Mouse (Mus musculus) hematopoietic stem cell, adult 5-6 weeks (primary cell): ENCODE measurements at regions not wholly inside any gene's neighbourhood (a gene's known extent, or its start where the extent isn't known, plus 50 kb on each side); places are given as distances from the start of the nearest gene placed in this dataset.

Experiments
- ATAC-seq, 2 experiments: fragments of 125-278 bp in 1 of 2; replicated peaks in 1 of 2; 2 replicates each; pipeline ENCODE4 v1.8.0; 2016 to 2017; ENCODE audit warnings: inconsistent platforms in 2 of 2, mild to moderate bottlenecking in 2 of 2, moderate number of reproducible peaks in 2 of 2, low read depth in 1 of 2, moderate TSS enrichment in 1 of 2; ENCODE audit not compliant: low FRiP score in 2 of 2, poor library complexity in 2 of 2, severe bottlenecking in 2 of 2, insufficient read depth in 1 of 2, low TSS enrichment in 1 of 2

DNA sequence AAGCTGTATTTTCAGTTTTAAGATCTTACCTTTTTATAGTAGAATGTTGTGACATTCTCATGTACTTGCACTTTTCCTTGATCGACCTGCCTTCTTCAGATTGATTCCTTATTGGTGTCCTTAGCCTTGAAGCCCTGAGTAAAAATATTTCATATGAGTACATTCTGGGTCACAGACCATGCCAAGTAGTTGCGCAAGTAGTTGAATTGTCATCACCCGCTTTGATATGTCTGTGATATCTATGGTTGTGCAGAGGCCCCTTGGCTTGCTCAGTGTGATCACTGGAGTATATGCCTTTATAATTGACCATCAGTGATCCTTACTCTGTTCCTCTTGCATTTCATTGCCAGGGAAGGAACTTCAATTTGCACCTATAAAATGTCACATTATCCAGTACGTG lies 131.1 kb upstream of the Reg3g start:
- ATAC-seq = no peak

DNA sequence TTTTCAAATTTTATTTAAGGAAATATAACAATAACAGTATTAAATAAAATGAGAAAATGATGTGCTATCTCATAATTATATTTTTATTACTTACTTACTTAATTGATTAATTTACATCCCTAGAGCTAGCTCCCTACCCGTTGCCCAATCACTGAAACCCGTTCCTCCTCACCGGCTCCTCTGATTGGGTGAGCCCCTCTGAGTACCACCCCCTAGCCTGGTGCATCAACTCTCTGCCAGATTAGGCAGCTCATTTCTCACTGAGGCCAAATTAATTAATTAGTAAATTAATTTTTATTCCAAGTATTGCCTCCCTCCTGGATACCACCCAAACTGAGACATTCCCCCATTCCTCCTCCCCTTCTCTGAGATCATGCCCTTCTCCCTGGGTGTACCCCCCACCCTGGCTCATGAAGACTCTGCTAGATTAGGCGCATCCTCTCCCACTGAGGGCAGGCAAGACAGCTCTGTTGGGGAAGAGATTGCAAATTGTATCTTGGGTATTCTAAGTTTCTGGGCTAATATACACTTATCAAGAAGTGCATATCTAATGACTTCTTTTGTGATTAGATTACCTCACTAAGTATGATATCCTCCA lies 101.4 kb upstream of the Reg3g start:
- no peak for ATAC-seq

DNA sequence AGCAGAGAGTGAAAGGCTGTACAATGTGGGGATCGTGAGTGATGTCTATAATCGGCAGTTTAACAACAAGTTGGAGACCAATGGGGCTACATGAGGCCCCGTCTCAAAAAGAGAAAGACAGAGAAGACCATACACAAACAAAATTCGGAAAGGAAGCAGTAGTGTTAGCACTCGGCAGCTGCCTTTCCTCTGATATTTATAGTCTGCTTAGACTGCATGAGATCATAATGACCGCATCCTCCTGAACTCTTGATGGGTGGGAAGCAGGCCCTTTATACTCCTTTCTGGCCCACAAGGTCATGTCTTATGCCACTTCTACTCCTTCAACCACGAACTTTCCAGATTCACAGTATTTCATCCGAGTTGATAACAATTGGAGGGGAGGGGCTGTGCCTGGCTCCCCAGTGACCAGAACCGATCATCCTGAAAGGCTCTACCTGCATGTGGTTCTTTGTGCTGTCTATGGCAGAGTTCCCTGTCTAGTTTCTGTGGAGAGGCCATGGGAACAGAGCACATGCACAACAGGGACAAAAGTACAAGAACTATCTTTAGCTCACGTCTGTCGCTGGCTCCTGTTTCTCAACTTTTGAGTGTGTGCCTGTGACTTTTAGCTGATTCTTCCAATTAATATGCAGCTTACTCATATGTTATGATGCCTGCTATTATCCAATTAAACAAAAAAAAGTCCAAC lies 84.5 kb upstream of the Reg3g start:
- no peak for ATAC-seq

DNA sequence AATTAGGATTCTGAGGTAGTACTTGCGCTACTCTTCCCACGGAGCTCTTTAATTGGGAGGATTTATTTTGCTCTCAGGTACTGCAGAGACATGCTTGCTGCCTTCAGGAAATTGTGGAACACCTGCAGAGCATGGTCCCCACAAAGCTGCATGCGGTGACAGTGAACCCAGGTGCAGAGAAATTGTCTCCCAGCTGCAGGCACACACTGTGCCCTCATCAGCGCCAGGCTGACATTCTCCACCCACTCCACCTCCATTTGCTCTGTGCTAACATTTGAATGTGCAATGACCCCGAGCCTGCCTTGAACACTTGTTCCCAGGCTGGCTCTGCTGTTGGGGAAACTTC lies 83.7 kb upstream of the Reg3g start:
- no peak for ATAC-seq

DNA sequence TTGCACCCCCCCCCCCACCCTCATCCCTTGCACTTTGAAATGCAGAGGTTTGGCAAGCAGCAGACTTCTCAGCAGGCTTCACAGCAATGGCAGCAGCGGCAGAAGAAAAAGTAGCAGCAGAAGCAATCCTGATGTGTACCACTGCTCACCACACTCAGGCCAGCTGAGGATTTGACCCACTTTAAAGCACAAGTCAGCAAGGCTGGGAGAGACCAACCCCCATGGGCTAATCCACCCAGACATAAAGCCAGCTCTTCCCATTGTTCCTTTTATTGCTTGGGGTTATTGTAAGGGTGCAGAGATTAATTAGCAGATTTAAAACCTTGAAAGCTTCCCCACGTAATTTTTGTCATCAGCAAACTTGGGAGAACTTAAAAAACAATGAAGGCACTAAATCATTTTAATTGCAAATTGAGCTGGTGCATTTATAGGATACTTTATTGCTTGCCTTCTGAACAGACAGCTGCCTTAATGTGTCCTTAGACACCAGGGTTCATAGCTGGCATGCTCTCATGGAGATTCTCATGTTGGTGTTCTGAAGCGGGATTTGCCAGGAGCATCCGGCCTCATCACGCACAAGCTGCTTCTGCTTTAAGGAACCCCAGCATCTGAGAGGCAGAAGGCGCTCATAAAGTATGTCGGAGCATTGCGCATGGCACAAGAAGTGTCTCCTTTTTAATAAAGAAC lies 83.1 kb upstream of the Reg3g start:
- no peak for ATAC-seq

DNA sequence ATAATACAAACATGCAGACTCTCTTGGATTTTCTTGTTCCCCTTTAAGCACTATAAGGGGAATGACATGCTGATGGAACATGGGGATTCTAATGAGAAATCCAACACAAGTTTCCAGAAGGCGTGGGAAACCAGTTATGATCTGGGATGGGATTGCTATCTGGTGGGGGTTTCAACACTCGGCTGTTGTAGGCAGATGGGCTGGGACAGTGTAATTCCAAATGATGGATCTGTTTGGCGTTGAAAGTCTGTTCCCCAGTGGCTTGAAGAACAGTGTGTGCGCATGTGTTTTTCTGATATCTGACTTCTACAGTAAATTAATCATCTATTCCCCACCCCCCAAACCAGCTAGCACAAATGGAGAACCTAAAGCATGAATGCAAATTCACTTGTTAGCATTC lies 79.8 kb upstream of the Reg3g start:
- ATAC-seq = no peak

DNA sequence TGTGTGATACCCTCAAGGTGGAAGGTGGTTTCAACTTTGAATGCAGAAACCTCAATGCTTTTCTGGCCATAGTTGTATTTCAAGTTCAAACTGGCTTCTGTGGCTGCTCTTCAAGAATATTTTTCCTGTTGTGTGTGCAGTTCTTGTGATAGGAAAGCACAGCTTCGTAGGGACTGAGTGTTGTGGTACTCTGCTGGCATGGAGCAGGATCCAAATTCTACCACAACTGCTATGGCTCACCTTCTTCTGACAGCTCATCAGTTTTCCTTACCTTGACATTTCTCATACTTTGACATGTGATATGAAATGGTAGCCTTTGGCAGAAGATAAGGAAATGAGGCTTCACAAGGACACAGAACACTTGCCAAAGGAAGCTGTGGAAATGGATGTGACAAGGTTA lies 79.0 kb upstream of the Reg3g start:
- ATAC-seq = no peak

DNA sequence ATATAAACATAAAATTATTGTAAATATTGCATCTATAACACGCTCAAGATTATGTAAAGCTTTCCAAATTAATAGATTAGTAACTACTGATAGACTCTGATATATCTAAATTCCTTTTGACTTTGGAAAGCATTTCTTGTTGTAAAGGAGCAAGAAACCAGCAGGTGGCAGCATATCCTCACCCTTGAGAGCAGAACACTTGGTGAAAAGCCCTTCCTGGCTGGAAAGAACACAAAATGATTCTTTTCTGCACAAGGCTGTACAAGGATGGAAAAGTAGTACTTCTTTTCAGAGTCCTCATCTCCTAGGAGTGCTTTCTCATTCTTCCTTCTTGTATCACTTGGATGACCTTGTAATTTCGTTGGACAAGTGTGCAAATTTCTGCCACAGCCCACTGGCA lies 75.6 kb upstream of the Reg3g start:
- ATAC-seq = peak; percentile 32 to 42; a peak in 1 of 4 replicates

DNA sequence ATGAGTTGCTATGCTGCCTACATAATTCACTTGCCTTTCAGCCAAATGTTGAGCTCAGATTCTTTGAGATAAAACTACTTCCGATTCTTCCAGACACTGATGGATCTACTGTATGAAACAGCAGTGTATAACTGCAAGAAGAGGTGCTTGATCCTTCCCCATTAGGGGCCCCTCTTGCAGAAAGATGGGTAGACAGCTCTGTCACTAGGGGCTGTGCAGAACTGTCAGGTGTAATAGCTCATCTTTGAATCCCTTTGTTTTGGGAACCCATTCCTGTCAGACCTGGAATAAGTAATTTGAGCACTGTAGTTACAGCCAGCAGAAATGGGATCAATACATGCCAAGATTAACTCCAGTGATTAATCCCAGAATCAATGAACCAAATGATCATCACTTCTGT lies 68.8 kb upstream of the Reg3g start:
- no peak for ATAC-seq

DNA sequence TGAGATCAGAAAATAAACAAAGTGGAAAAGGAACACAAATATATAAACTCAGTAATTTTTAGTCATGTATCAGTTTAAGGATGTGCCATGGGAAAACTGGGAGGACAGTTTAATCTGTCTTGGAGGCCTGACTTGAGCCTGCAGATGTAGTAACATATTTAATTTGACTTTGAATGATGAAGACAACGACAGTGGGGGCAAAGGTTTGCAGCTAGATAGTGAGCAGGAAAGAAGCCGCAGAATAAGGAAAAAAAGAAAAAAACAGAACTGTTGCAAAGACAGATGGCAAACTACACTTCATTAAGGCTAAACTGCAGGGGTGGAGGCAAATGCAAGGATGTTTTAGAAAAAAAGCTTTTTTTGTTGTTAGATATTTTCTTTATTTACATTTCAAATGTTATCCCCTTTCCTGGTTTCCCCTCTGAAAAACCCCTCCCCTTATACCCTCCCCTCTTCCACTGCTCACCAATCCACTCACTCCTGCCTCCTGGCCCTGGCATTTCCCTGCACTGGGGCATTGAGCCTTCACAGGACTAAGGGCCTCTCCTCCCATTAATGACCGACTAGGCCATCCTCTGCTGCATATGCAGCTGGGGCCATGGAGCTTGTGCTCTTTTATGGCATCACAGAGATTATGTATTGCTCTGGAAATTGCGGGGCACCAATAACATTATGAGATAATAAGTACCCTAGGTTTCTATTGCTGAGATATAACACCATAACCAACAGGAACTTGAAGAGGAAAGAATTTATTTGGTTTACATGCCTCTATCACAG lies 58.5 kb upstream of the Reg3g start:
- ATAC-seq = no peak
